Mouse (Mus musculus) spleen, adult 2 months (tissue): ENCODE data around the gene Krt84.

Source experiments
- CTCF ChIP-seq: fragments of 200-500 bp; IDR thresholded peaks from 2 replicates; pipeline ENCODE4 v1.5.1; 2011; ENCODE audit warnings: mild to moderate bottlenecking, inconsistent platforms; ENCODE audit not compliant: insufficient read depth, insufficient read length, insufficient replicate concordance; ENCODE audit errors: extremely low read depth
- POLR2A ChIP-seq: fragments of 200-500 bp; IDR thresholded peaks from 2 replicates; pipeline ENCODE4 v1.6.1; 2011; ENCODE audit warnings: low read depth, low read length, inconsistent platforms

GRCm38 (mm10) chr15:101573796-101574345, 41.3 kb upstream of the Krt84 start, which contains the start of gene Krt75:
- TF ChIP-seq CTCF, result no peak
- TF ChIP-seq POLR2A, result no peak
